Mouse (Mus musculus): ENCODE measurements at regions not wholly inside any gene's neighbourhood (a gene's known extent, or its start where the extent isn't known, plus 50 kb on each side); places are given as distances from the start of the nearest gene placed in this dataset.
A peak's percentile ranks its signal among the peaks of the same experiment; 100 is the strongest.

DNA sequence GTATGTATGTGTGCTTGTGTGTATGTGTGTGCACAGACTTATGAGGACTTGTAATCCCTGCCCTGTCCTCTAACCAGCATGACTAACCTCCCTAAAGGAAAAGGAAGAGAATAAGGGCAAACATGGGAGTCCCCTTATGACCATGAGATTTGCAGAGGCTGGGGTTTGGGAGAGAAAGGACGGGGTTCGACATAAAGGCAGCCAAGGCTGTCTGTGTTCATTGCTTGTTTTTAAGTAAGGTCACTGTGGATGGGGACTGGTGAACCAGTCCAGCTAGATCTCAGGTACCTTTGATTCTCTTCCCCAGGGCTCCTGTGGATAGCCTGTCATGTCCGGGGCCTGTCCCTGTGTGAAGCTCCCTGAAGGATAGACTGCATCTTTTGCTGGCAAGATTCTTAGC, 55.6 kb downstream of the Irf2bp2 start:
- Histone ChIP-seq H3K4me3 (replicated peaks in 1 of 3; ENCODE audit: low read depth in 2 of 3, low read length in 2 of 3, poor library complexity in 1 of 3) (no peak overlapping the region), H3K9me3 (replicated peaks; ENCODE audit: low read length) (peaks cover 2% of the 10 kb centered on the region), H3K27me3 (replicated peaks) (no peaks in the 10 kb centered on the region), H3K79me2 (replicated peaks; ENCODE audit: control insufficient read depth, extremely low read depth, insufficient read depth, poor library complexity, severe bottlenecking) (no peaks in the 10 kb centered on the region), H3K9ac (ENCODE audit: insufficient read depth, low read depth) (no peak overlapping the region), H3K4me1 (ENCODE audit: control insufficient read depth in 1 of 2, insufficient read depth in 2 of 2) (peaks cover 11 to 16% of the 10 kb centered on the region in 2 experiments), H3K27ac (ENCODE audit: insufficient read depth, low read depth) (no peak overlapping the region), H3K36me3 (replicated peaks in 1 of 2; ENCODE audit: control insufficient read depth in 1 of 2, insufficient read depth in 1 of 2, low read length in 1 of 2) (no peaks in the 10 kb centered on the region), H3K4me2 (ENCODE audit: insufficient read depth, low read depth, poor library complexity, severe bottlenecking) (no peak overlapping the region)
- dilution Hi-C loops (cut with MboI; ENCODE audit: extremely low pct_ligation_motif_present, extremely low pct_unique_long_range_greater_than_20kb, low sequenced_read_pairs) (no loop called here), in situ Hi-C loops (cut with MboI; ENCODE audit: low pct_ligation_motif_present, low pct_unique_long_range_greater_than_20kb, low sequenced_read_pairs) (no loop called here)
- DNase-seq (ENCODE audit: extremely low read depth): no peak
- TF ChIP-seq JUND (conservative IDR thresholded peaks at IDR 0.05; ENCODE audit: low read depth, low read length) (no peak), CTCF (conservative IDR thresholded peaks at IDR 0.05 in 1 of 2, IDR thresholded peaks at IDR 0.05 in 1 of 2; ENCODE audit: low read depth in 2 of 2, low read length in 2 of 2) (no peak), ZNF384 (IDR thresholded peaks at IDR 0.05; ENCODE audit: low read depth, low read length) (no peak), NRF1 (IDR thresholded peaks at IDR 0.05; ENCODE audit: low read depth, low read length) (no peak), JUN (IDR thresholded peaks at IDR 0.05; ENCODE audit: insufficient read depth, low read depth, low read length) (no peak), IRF4 (IDR thresholded peaks at IDR 0.05; ENCODE audit: low read depth, low read length) (no peak), MEF2A (IDR thresholded peaks at IDR 0.05; ENCODE audit: borderline replicate concordance, low read depth, low read length) (no peak), PAX5 (IDR thresholded peaks at IDR 0.05; ENCODE audit: low read length) (no peak), MAX (IDR thresholded peaks at IDR 0.05; ENCODE audit: low read length) (no peak), ZKSCAN1 (IDR thresholded peaks at IDR 0.05; ENCODE audit: borderline replicate concordance, low read depth, low read length) (no peak)

DNA sequence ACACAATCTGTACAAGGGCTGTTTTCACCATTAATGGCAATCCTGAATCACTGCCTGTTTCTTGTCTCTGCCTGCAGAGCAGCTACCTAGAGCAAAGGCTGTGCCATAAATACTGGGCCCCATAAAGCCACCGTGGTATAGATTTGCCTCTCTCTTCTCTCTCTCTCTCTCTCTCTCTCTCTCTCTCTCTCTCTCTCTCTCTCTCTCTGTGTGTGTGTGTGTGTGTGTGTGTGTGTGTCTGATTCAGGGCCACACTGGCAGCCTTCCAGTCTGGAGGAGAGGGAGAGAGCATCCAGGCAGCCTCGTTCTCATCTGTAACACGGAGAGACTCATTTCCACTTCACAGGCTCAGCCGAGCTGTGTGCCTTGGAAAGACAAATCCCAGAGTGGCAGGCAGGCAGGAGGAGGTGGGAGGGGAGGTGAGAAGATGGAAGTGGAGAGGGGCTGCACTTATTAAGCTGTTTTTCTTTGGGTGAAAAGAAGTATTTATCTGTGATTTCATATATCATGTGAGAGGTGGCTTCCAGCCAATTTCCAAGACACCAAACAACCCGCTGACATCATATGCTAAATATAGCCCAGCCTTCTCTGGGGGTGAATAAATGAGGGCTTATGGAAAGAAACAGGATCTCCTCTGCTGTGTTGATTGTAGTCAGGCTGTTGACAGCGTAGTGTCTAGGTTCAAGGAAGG, 56.7 kb downstream of the Irf2bp2 start:
- Histone ChIP-seq H3K4me2 (ENCODE audit: insufficient read depth, low read depth, poor library complexity, severe bottlenecking) (no peak overlapping the region), H3K79me2 (replicated peaks; ENCODE audit: control insufficient read depth, extremely low read depth, insufficient read depth, poor library complexity, severe bottlenecking) (no peaks in the 10 kb centered on the region), H3K27ac (ENCODE audit: insufficient read depth, low read depth) (no peak overlapping the region), H3K36me3 (replicated peaks in 1 of 2; ENCODE audit: control insufficient read depth in 1 of 2, insufficient read depth in 1 of 2, low read length in 1 of 2) (no peaks in the 10 kb centered on the region), H3K9ac (ENCODE audit: insufficient read depth, low read depth) (no peak overlapping the region), H3K9me3 (replicated peaks; ENCODE audit: low read length) (peaks cover 2% of the 10 kb centered on the region), H3K27me3 (replicated peaks) (no peaks in the 10 kb centered on the region), H3K4me3 (replicated peaks in 1 of 3; ENCODE audit: low read depth in 2 of 3, low read length in 2 of 3, poor library complexity in 1 of 3) (no peak overlapping the region), H3K4me1 (ENCODE audit: control insufficient read depth in 1 of 2, insufficient read depth in 2 of 2) (peaks cover 11 to 16% of the 10 kb centered on the region in 2 experiments)
- no peak for DNase-seq (ENCODE audit: extremely low read depth)
- in situ Hi-C loops (cut with MboI; ENCODE audit: low pct_ligation_motif_present, low pct_unique_long_range_greater_than_20kb, low sequenced_read_pairs): no loop called here
- TF ChIP-seq ETS1 (conservative IDR thresholded peaks at IDR 0.05; ENCODE audit: low read depth, low read length) (no peak), ZC3H11A (IDR thresholded peaks at IDR 0.05; ENCODE audit: low read depth, low read length) (no peak), JUND (conservative IDR thresholded peaks at IDR 0.05; ENCODE audit: low read depth, low read length) (no peak), MAFK (IDR thresholded peaks at IDR 0.05; ENCODE audit: insufficient replicate concordance, low read length) (no peak), MEF2A (IDR thresholded peaks at IDR 0.05; ENCODE audit: borderline replicate concordance, low read depth, low read length) (peak; percentile 62; the same call in 1 of the 2 replicates), NRF1 (IDR thresholded peaks at IDR 0.05; ENCODE audit: low read depth, low read length) (no peak), SMC3 (IDR thresholded peaks at IDR 0.05; ENCODE audit: low read depth, low read length) (no peak)
- dilution Hi-C loops (cut with MboI; ENCODE audit: extremely low pct_ligation_motif_present, extremely low pct_unique_long_range_greater_than_20kb, low sequenced_read_pairs): no loop called here

Measured in CH12.LX (cell line).